Mouse (Mus musculus): ENCODE measurements at regions not wholly inside any gene's neighbourhood (a gene's known extent, or its start where the extent isn't known, plus 50 kb on each side); places are given as distances from the start of the nearest gene placed in this dataset.

DNA sequence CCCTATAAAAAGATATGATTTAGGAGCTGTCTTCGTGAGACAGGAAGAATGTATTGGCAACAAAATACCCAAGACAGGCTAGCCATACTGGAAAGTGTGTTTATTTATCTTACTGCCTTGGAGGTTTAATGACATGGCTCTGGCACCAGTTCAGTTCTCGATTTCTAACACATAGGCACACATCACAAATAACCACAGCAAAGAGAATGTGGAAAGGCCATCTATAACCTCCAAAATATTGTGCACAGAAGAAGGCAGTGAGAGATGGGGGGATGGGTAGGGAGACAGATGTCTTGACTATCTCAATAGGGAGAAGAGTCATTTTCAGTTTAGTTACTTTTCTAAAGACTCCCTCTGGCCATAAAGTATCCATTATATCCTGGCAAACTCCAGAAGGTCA, 90.5 kb downstream of the Minar1 start:
- DNase-seq: no peak

- no peak for DNase-seq
These were observed 98.8 kb downstream of the Minar1 start for GRCm38 (mm10) chr9:89524137-89524536.

DNA sequence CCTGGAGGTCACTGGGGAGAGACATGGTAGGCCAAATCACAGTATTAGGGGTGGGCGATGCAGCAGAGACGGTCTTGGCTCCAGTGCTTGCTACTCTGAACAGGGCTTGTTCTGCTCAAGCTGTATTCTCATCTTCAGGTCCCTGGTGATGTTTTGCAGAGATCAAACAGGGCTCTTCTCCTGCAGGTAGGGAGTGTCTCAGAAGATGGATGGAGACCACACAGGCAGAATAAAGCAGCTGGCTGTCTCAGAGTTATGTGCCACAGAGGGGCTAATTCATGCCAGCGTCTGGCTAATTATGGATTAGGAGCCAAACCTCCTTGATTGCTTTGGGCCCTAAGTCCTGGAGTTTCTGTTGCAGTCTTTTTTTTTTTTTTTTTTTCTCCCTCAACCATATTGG, 99.2 kb downstream of the Minar1 start:
- DNase-seq: no peak

DNA sequence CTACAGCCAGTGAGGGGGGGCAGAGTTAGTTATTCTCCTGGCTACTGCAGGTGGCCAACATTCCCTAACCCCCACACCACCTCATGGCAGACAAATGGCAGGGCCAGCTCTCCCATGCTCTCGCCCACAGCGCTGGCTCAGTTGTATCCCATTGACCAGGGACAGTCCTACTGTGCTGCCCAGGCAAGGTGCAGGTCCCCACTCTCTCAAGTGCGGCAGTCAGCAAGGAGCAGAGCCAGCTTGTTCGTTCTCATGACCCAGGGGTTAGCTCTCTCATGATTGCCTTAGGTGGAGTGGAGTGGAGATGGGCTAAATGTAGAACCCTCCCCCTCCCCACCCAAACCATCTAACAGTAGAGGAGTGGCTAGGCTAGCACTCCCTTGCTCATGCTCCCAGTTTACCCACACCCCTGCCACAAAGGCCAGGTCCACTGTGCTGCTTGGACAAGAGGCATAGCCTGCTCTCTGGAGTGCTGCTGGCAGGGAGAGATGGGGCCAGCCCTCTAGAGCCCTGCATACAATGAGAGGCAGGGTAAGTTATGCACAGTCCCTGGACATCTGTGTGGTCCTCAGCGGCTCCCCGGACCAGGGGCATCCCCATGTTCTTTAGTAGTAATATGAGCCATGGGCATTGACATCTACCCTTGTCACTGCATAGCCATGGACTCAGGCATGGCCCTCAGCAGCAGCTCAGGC, 114.4 kb downstream of the Minar1 start:
- DNase-seq: no peak

GRCm38 (mm10) chr9:89502083-89502482, 120.8 kb downstream of the Minar1 start:
- DNase-seq: no peak

GRCm38 (mm10) chr9:89497399-89497749, 125.6 kb downstream of the Minar1 start:
- no peak for DNase-seq

DNA sequence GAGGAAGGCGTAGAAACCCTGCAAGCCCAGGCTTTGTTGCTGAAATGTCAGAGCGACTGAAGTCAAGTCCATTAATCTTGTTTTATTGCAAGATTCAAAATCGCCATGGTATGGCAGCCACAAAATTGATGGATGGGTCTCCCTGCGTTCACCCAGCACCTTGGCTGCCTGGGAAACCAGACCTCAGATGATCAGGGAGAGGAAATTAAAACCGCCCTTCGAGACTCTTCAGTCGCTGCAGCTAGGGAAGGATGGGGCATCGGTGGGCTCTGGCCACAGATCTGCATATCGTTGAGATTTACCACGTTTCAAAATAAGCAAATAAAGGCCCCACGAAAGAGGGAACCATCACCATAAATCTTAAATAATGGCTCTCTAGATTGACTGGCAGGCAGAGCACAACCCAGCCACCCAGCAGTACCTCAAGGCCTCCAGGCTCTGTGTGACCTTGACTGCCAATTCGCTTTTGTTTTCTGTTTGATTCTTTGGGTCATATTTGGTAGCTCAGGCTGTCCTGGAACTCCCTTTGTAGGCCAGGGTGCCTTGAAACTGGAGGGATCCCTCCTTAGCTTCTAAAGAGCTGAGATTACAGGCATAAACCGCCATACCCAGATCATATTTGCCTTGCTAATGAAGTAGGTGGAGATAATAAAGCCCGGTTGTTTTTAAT, 126.1 kb downstream of the Minar1 start:
- no peak for DNase-seq

DNA sequence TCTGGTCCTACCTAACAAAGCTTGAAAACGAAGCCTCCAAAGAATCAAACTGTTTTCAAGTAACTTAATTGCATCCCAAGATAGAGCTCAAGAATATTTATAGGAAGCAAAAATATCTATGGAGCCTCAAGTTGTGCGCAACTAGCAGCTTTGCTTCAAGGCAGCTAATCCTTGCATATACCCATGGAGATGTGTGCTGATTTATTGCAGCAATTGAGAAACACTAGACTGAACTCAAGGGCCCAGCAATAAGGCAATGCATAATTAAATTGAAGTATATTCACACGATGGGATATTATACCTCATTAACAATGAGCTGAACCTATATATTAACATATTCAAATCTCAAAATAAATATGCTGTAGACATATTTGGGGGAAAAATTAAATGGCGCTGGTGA, 135.3 kb downstream of the Minar1 start:
- no peak for DNase-seq

GRCm38 (mm10) chr9:89479406-89479805, 143.5 kb downstream of the Minar1 start:
- no peak for DNase-seq

DNA sequence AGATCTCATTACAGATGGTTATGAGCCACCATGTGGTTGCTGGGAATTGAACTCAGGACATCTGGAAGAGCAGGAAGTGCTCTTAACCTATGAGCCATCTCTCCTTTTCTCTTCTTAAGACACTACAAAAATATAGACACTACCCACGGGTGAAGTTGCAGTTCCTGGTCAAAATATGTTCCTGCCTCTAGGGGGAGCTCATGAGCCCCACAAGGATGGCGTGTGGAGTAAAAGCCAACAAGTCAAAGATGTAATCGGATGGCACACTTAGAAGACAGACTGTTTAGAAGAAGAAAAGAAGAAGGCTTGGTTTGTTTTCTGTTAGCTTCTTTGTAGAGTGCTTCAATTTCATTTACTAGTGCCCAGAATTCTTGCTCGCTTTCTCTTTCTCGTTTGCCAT, 161.7 kb downstream of the Minar1 start:
- peak; percentile 23 for DNase-seq

- no peak for DNase-seq
These were observed 166.3 kb downstream of the Minar1 start for GRCm38 (mm10) chr9:89456666-89457065.

DNA sequence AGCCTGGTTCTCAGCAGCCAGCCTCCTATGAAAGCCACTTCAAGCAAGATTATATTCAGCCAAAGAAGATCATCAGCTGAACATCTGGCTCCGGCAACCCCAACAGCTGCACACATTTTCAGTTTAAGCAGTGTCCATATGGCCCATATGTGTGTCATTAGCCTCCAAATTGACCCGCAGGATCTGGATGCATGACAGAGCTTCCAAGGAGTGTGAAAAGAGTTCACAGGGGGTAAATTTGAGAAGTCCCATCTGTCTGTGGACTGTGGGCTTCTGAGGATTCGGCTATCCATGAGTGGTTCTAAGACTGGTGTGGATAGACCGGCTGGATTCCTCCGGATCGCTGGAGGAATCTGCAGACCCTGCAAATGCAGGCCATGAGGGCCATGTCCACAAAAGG, 173.3 kb downstream of the Minar1 start:
- DNase-seq: no peak
